Mouse (Mus musculus) induced T-regulatory cell, adult 2 months (primary cell): ENCODE results near the gene Kif1bp.
A peak's percentile ranks its signal among the peaks of the same experiment; 100 is the strongest.

Experiments used
- DNase-seq: peaks from one replicate; pipeline ENCODE4 v3.0.0-alpha.2; 2012; ENCODE audit warnings: low read depth

Gene Kif1bp

GRCm38 (mm10) chr10:62555705-62556557 lies 22.3 kb downstream of the Kif1bp start:
- DNase-seq, result peak; percentile 57

GRCm38 (mm10) chr10:62553611-62554091 lies 24.6 kb downstream of the Kif1bp start:
- DNase-seq, result peak; percentile 89

- DNase-seq, result peak; percentile 61
These were observed 27.4 kb downstream of the Kif1bp start for GRCm38 (mm10) chr10:62550787-62551300.

DNA sequence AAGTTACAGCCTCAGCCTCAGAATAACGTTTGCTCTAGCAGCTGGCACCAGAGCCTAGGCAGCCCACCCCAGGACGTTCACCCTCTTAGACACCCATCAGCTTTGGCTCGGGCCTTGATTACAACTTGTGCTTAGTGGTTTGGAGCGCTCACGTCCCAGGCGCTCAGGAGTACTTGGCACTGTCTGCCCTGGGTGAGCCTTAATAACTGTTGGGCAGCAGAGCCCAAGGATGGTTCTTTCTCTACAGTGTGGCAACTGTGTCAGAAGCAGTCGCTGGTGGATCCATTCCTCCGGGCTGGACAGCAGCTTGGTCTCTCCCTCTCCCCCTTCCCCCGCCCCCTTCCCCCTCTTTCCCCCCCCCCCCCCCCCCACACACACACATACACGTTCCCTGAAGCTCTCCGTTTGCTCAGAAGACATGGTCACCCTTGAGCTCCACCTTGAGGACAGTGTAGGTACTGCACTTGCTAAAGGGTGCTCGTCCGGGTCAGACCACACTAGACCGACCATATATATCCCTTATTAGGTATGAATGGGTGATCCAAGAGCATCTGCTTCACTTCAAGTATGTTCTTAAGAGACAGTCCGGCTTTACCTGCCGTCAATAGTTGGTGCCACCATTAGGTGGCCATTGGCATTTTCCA lies 28.6 kb downstream of the Kif1bp start:
- DNase-seq, result peak; percentile 93

DNA sequence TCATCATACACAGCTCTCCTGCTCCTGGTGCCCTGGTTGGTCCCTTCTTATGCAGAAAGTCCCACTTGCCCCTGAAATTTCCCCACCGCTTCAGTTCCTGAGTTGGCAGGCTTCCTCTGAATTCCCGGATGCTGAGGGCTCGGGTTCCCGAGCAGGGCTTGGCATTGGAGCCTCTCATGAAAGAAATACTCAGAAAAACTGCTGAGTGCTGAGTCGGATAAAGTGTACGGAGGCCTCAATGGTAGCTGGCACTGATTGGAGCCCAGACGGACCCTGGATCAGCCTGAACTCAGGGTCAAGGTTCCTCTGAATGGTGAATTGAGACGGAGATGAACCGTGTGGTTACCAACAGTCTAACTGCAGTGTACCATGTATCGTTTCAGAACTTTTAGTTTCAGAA lies 31.8 kb downstream of the Kif1bp start:
- DNase-seq, result no peak

DNA sequence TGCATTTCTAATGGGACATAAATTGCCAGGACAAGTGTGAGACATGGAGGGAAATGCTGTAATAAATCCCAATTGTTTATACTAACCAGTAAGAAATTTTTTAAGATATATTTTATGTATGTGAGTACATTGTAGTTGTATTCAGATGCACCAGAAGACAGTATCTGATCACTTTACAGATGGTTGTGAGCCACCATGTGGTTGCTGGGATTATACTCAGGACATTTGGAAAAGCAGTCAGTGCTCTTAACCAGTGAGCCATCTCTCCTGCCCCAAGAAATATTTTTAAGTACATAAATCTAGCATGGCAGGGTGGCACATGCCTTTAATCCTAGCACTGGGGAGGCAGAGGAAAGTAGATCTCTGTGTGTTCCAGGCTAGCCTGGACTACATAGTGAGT lies 32.5 kb downstream of the Kif1bp start:
- no peak for DNase-seq

- DNase-seq, result peak; percentile 84
These were observed 33.9 kb downstream of the Kif1bp start for GRCm38 (mm10) chr10:62544316-62544715.

- DNase-seq, result peak; percentile 94
These were observed 34.9 kb downstream of the Kif1bp start for GRCm38 (mm10) chr10:62543399-62543808.

DNA sequence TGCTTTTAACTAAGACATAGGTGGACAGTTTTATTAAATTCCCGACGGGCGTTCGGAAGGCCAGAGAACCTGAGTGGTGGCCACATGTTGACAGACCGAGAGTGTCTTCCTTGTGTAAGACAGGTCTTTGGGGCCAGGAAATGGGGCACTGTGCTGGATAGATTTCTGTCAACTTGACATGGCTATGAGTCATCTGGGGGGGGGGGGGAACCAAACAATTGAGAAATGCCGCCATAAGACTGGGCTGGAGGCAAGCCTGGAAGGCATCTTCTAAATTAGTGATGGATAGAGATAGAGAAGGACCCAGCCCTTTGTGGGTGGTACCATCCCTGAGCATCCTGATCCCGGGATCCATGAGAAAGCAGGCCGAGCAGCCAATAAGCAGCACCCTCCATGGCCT lies 35.3 kb downstream of the Kif1bp start:
- peak; percentile 75 for DNase-seq

DNA sequence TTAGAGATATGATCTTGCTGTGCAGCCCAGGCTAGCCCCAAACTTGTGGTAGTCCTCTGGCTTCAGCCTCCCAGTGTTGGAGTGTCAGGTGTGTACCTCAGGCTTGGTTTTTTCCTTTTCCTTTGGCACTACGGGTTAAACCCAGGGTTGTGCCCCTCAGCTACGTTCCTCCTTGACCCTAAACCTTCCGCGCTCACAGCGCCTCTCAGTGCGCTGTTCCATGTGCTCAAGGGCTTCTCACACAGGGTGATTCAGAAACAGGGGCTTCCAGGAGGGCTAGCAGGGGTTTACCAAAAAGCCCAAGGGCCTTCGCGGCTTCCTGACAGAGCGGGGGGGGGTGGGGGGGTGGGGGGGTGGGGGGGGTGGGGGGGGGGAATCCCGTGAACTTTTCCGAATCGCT lies 35.8 kb downstream of the Kif1bp start:
- peak; percentile 51 for DNase-seq

GRCm38 (mm10) chr10:62541499-62541898 lies 36.8 kb downstream of the Kif1bp start:
- DNase-seq, result no peak

DNA sequence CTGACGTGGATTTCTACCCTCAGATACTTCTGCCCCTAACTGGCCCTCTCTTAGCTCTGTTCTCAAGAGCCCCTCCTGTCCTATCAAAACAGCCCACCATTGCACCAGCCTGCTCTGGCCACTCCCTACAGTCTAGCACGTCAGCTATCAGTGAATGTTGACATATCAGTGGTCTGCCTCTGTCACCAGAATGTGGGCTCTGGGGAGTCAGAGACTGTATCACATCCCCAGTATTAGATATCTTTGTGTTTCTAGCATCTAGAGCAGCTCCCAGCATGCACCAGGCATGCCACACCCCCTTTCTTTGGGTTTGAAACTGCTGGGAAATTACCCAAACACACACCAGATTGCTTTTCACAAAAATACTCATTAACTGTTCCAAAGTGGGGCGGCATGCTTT lies 37.5 kb downstream of the Kif1bp start:
- peak; percentile 45 for DNase-seq

GRCm38 (mm10) chr10:62534509-62534908 lies 43.7 kb downstream of the Kif1bp start:
- DNase-seq, result no peak

DNA sequence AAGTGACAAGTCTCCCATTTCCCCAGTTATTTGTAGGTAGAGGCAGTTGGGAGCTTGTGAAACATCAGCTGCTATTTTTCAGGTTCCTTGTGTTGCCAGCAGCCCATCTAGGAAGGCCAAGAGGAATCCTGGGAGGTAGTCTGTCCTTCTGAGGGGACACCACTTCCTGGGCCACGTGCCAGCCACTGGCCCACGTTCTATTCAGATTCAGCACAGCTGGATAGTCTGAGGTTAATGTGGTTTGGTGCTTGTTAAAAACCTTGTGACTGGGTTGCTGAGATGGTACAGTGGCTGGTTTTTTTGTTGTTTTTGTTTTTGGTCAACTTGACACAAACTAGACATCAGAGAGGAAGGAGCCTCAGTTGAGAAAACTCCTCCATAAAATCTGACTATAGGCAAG lies 45.4 kb downstream of the Kif1bp start:
- peak; percentile 36 for DNase-seq

DNA sequence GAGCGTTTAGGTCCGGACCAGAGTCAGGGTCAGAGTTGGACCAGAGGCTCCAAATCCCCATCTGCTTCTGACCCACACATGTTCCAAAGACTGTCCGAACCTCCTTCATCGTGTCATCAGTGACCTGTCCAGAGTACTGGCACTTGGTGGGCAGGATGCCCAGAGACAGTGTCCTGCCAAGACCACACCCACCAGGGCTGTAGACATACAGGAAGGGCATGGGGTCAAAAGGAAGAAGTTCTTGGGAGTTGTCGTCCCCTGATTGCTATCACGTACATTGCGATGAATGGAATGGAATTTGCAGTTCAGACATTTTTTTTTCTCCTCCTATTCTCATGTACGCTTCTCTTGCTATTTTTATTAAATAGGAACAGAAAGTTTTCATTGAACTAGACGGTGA lies 48.1 kb downstream of the Kif1bp start:
- DNase-seq, result no peak

DNA sequence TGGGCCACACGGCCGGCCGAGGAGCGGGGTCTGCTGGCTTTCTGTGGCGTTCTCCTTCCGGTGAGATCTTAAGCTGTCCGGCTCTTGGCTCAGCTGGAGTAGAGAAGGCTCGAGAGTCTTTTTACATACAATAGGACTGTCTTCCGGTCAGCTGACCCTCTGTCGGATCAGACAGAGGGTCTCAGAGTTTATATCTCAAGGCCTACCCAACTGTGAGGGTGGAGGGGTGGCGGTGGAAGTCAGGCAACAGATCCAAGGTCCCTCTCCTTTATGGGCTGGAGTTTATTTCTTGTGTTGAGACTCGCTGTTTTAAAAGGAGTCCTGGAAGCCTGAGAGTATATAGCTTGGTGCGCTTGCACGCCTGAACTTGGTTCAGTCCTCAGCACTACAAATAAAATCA lies 50.9 kb downstream of the Kif1bp start, which contains the start of gene Srgn:
TSS of gene Srgn (minus strand) at position 101 of the 400 bp plus-strand sequence.
- no peak for DNase-seq

GRCm38 (mm10) chr10:62522346-62522950 lies 55.8 kb downstream of the Kif1bp start:
- no peak for DNase-seq

DNA sequence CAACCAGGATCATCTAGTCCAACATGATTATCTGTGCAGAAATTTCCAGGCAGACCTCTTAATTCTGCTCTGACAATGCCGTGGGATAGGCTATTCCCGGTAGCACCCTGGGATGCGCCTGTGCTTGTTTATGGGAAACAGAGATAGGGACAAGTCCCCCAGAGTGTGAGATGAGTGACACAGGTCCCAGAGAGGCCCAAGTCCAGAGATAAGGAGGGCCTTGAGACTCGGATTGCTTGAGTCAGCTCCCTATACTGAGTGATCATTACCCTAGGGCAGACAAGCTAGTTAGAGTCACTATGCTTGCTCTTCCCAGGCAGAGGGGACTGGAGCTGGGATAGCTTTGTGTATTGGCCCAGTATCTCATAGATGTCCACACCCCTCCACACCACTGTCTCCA lies 56.5 kb downstream of the Kif1bp start:
- no peak for DNase-seq

GRCm38 (mm10) chr10:62520911-62521310 lies 57.3 kb downstream of the Kif1bp start:
- no peak for DNase-seq

DNA sequence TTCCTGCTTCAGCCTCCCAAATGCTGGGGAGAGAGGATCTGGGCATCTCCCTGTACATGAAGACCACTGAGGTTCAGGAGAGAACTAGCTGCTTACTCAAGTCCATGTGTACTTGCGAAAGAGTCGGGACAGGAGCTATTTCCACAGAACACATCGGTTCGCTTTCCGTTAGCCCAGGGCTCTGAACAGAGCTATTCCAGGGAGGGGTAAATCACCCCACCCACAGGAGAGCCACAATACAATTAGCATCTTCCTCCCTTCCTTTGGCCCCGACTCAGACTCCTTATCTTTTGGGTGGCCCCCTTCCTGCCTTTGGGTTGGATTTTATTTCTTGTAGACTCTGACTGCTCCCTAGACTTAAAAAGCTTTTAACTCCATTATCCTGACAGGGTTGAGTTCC lies 60.7 kb downstream of the Kif1bp start:
- no peak for DNase-seq

DNA sequence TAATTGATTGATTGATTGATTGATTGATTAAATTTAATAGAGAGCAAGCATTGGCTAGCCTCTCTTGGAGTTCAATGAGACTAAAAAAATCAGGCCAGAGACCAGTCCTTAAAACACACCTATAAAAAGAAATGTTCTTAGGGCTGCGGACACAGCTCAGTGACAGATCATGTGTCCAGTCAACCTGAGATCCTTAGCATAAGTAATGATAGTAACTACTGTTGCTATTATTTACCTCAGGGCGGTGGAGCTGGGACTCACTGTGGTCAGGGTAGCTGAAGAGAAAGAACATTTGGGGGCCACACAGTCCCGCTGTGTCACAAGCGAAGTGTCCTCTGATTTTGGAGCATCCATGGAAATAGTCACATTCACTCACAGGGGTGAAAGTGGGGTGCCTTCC lies 65.4 kb downstream of the Kif1bp start:
- DNase-seq, result no peak

DNA sequence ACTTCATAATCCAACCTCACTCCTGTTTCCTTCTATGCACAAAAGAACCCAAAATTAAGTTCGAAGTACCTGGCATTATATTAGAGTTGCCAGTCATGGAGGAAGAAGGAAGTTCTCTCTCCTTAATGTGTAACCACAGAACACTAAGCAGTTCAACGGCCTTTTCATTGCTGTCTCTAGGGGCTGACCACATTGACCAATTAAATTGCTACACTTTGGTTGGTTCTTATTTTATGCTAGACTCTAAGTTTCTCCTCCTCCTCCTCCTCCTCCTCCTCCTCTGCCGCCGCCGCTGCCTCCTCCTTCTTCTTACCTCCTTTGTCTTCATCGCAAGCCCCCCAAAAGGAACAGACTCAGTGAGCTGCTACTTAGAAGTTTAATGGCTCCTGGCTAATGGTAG lies 66.7 kb downstream of the Kif1bp start:
- no peak for DNase-seq
